Mouse (Mus musculus): ENCODE results near the gene Cbr3. TPM values are rescaled to one million over a fixed set of nuclear protein-coding genes. Genes with fewer than 3 reads are reported as not detected.

Gene Cbr3
- 23.9 TPM for polyA plus RNA-seq (2014; fragmentation: Illumina TruSeq; extraction: RNeasy Lipid Tissue Mini Kit (QIAGEN cat#74804); ENCODE audit: low read depth, low replicate concordance)

DNA sequence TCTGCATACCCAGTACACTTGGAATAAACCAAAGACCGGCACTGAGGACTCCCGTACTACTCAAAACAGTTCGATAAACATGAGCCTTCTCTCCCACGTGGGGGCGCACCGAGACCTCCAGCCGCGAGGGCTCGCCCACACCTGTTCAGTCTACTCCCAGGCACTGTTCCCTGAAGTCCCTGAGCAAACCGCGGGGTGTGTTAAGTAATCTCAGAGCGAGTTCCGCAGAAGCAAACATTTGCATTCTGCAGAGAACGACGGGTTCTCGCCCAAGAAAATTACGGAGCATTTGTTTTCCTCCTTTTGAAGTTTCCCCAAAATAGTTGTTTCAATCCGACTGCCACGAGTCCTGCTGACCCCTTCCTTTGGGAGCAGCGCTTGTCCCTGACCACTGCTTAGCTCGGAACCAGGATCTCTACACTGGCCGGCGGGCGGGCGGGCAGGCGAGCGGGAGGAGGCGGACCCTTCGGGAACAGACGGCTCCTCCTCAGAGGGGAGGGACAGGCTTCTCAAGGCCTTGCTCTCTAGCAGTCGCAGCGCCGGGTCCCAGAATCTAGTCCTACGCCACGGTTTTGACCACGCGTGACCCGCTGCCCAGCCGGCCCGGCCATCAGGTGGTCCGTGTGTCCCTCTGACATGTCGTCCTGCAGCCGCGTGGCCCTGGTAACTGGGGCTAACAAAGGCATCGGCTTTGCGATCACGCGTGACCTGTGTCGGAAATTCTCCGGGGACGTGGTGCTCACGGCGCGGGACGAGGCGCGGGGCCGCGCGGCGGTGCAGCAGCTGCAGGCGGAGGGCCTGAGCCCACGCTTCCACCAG, at the start of gene Cbr3:
Gene Cbr3, plus strand, starts transcription at position 527 of the 819 bp plus-strand sequence.

DNA sequence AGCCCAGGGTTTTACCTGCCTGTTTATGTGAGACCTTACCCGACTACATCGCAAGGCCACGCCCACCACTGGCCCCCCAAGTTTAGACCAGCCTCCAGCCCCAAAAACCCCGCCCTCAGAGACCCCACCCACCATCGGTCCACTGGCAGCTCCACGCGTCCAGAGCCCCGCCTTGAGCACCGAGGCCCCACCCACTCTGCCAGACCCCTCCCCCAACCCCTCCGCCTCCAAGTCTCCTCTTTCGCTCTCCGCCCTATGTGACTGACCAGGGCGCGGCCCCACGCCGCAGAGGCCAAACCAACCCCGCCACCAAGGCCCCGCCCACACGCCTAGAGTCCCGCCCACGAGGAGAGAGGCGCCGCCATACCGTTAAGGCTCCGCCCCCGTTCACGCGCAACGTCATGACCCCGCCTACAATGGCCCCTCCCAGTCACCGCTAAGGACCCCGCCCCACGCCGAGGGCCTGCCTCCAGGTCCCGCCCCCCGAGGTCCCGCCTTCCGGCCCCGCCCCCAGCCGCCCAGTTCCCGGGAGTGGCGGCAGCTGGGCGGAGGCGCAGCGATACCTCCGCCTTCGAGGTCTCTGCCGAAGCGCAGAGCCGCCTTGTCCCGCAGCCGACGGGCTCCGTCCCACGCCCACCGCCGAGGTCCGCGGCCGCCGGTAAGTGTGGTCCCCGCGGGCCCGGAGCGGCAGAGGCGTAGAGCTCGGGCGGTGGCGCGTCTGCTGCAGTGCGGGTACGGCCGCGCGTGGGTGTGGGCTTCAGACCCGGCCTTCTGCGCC, 28.6 kb downstream of the Cbr3 start, which contains the start of gene Dop1b:
Gene Dop1b, plus strand, starts transcription at position 494 of the 778 bp plus-strand sequence.

Other genes starting within 250 kb of the Cbr3 start
- gene Setd4, start 79.2 kb upstream of the Cbr3 start, polyA plus RNA-seq (2014; fragmentation: Illumina TruSeq; extraction: RNeasy Lipid Tissue Mini Kit (QIAGEN cat#74804); ENCODE audit: low read depth, low replicate concordance) = 8.1 TPM
- 94.3 TPM for gene Cbr1, start 77.4 kb upstream of the Cbr3 start, polyA plus RNA-seq (2014; fragmentation: Illumina TruSeq; extraction: RNeasy Lipid Tissue Mini Kit (QIAGEN cat#74804); ENCODE audit: low read depth, low replicate concordance)
- not detected for gene Gm5678, start 55.1 kb upstream of the Cbr3 start, polyA plus RNA-seq (2014; fragmentation: Illumina TruSeq; extraction: RNeasy Lipid Tissue Mini Kit (QIAGEN cat#74804); ENCODE audit: low read depth, low replicate concordance)
- 62.4 TPM for gene Dop1b, start 28.7 kb downstream of the Cbr3 start, polyA plus RNA-seq (2014; fragmentation: Illumina TruSeq; extraction: RNeasy Lipid Tissue Mini Kit (QIAGEN cat#74804); ENCODE audit: low read depth, low replicate concordance)
- 21.9 TPM for gene Morc3, start 148.9 kb downstream of the Cbr3 start, polyA plus RNA-seq (2014; fragmentation: Illumina TruSeq; extraction: RNeasy Lipid Tissue Mini Kit (QIAGEN cat#74804); ENCODE audit: low read depth, low replicate concordance)
- 5.9 TPM for gene Chaf1b, start 200.7 kb downstream of the Cbr3 start, polyA plus RNA-seq (2014; fragmentation: Illumina TruSeq; extraction: RNeasy Lipid Tissue Mini Kit (QIAGEN cat#74804); ENCODE audit: low read depth, low replicate concordance)

All from adipose tissue, adult 10 weeks (tissue).